Mouse (Mus musculus): Measurements from ENCODE around the gene Serpinh1. TPM values are rescaled to one million over a fixed set of nuclear protein-coding genes. Genes with fewer than 3 reads are reported as not detected.

The Serpinh1 gene
- total RNA-seq, 1 experiment from 2014 or later, result not detected

- no peak for ATAC-seq (replicated peaks; ENCODE audit: insufficient number of reproducible peaks, low FRiP score, low TSS enrichment, poor library complexity, severe bottlenecking)
These were observed 48.1 kb downstream of the Serpinh1 start for GRCm38 (mm10) chr7:99304949-99305372.

GRCm38 (mm10) chr7:99304029-99304428 is 49.0 kb downstream of the Serpinh1 start:
- ATAC-seq (replicated peaks; ENCODE audit: insufficient number of reproducible peaks, low FRiP score, low TSS enrichment, poor library complexity, severe bottlenecking), result no peak

- no peak for ATAC-seq (replicated peaks; ENCODE audit: insufficient number of reproducible peaks, low FRiP score, low TSS enrichment, poor library complexity, severe bottlenecking)
These were observed 52.3 kb downstream of the Serpinh1 start for GRCm38 (mm10) chr7:99300650-99301175.

Other genes starting within 250 kb of the Serpinh1 start
- 90.8 to 94.9 TPM (median 92.1 TPM) in 3 replicates for gene Uvrag, start 212.1 kb downstream of the Serpinh1 start, total RNA-seq (2017)
- 5.5 to 19.7 TPM (median 8.6 TPM) in 3 replicates for gene Dgat2, start 170.5 kb downstream of the Serpinh1 start, total RNA-seq (2017)
- gene Mogat2, start 114.6 kb downstream of the Serpinh1 start, total RNA-seq (2017), result not detected in 3 replicates
- 0.78 to 1.5 TPM in 2 of 3 replicates, not detected in the other for gene Map6, start 85.8 kb downstream of the Serpinh1 start, total RNA-seq (2017)
- 1.3 to 1.6 TPM (median 1.5 TPM) in 3 replicates for gene Gdpd5, start 28.2 kb upstream of the Serpinh1 start, total RNA-seq (2017)
- 0.49 to 1.6 TPM in 2 of 3 replicates, not detected in the other for gene Klhl35, start 112.8 kb upstream of the Serpinh1 start, total RNA-seq (2017)
- gene Rps3, start 130.5 kb upstream of the Serpinh1 start, total RNA-seq (2017), result 1,253 to 1,571 TPM (median 1,557 TPM) in 3 replicates
- 70.1 to 101 TPM (median 79.0 TPM) in 3 replicates for gene Arrb1, start 182.2 kb upstream of the Serpinh1 start, total RNA-seq (2017)